Mouse (Mus musculus) testis, adult 2 months (tissue): ENCODE measurements at regions not wholly inside any gene's neighbourhood (a gene's known extent, or its start where the extent isn't known, plus 50 kb on each side); places are given as distances from the start of the nearest gene placed in this dataset.

Experiments used
- H3K27ac ChIP-seq: fragments of 200-500 bp; 2 replicates; pipeline ENCODE4 v1.5.1; 2012; ENCODE audit warnings: low read depth, low read length; ENCODE audit not compliant: control insufficient read depth, insufficient read depth
- H3K27me3 ChIP-seq: fragments of 200-500 bp; 2 replicates; pipeline ENCODE4 v1.6.1; 2012; ENCODE audit warnings: mild to moderate bottlenecking, low read length, moderate library complexity; ENCODE audit not compliant: control insufficient read depth, insufficient read depth
- H3K36me3 ChIP-seq: fragments of 200-500 bp; 2 replicates; pipeline ENCODE4 v1.6.1; 2012; ENCODE audit warnings: mild to moderate bottlenecking, low read length; ENCODE audit not compliant: control insufficient read depth, insufficient read depth
- H3K4me1 ChIP-seq: fragments of 200-500 bp; 2 replicates; pipeline ENCODE4 v1.6.1; 2012; ENCODE audit warnings: low read length; ENCODE audit not compliant: control insufficient read depth, insufficient read depth
- H3K4me3 ChIP-seq: fragments of 200-500 bp; 2 replicates; pipeline ENCODE4 v1.5.1; 2012; ENCODE audit warnings: low read depth, mild to moderate bottlenecking, low read length, moderate library complexity, mixed read lengths; ENCODE audit not compliant: control insufficient read depth
- CTCF ChIP-seq: fragments of 200-500 bp; IDR thresholded peaks from 2 replicates; pipeline ENCODE4 v1.5.1; 2012; ENCODE audit warnings: low read depth, mild to moderate bottlenecking, inconsistent platforms, low read length, moderate library complexity; ENCODE audit not compliant: control insufficient read depth, insufficient read depth, insufficient replicate concordance
- POLR2A ChIP-seq: fragments of 200-500 bp; IDR thresholded peaks from 2 replicates; pipeline ENCODE4 v1.6.1; 2012; ENCODE audit warnings: low read depth, mild to moderate bottlenecking, inconsistent platforms, low read length, moderate library complexity; ENCODE audit not compliant: control insufficient read depth

DNA sequence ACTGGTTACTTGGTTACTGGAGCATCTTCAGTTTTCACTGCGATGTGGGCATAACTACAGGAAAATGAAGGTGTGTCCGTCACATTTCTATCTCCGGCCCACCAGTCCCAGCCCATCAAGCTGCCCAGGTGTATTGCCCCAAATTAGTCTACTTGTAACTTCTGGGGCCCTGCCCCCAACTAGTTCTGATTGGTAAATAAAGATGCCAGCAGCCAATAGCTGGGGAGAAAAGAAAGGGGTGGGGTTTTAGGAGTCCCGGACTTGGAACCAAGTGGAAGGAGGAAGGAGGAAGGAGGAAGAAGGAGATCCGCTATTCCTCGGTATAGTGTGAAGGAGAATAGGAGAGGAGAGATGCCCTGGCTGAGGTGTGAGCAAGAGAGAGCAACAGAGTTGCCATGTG is 71.1 kb upstream of the Atl2 start:
- TF ChIP-seq CTCF (no peak), POLR2A (no peak)
- Histone ChIP-seq H3K36me3 (no peaks in the 10 kb centered on the region), H3K27ac (no peak overlapping the region), H3K4me1 (peaks cover 7% of the 10 kb centered on the region), H3K27me3 (no peaks in the 10 kb centered on the region), H3K4me3 (no peak overlapping the region)

- no peak for TF ChIP-seq POLR2A
- no peak for TF ChIP-seq CTCF
- Histone ChIP-seq H3K27me3 (no peaks in the 10 kb centered on the region), H3K4me3 (no peak overlapping the region), H3K36me3 (no peaks in the 10 kb centered on the region), H3K4me1 (peaks cover 7% of the 10 kb centered on the region), H3K27ac (no peak overlapping the region)
These were observed 69.7 kb upstream of the Atl2 start for GRCm38 (mm10) chr17:79965625-79966024.

DNA sequence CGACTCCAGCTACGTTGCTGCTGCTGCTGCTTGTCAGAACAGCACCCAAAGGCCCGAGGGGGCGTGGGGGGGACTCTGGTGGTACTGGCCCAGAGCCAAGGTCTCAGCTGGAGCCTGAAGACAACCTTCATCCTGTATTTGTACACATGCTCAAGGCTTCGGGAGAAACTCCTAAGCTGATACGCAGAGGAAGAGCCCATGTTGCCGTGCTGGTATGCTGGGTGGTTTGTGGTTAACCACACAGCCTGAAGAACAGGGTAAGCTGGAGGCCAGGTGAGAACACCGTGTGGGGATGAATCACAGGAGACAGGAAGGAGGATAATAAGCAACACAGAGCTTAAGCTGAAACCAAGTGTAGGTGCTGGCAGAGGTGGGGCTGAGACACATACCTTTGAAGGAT is 68.9 kb upstream of the Atl2 start:
- no peak for TF ChIP-seq POLR2A
- Histone ChIP-seq H3K4me1 (peaks cover 7% of the 10 kb centered on the region), H3K27me3 (no peaks in the 10 kb centered on the region), H3K4me3 (no peak overlapping the region), H3K27ac (no peak overlapping the region), H3K36me3 (no peaks in the 10 kb centered on the region)

DNA sequence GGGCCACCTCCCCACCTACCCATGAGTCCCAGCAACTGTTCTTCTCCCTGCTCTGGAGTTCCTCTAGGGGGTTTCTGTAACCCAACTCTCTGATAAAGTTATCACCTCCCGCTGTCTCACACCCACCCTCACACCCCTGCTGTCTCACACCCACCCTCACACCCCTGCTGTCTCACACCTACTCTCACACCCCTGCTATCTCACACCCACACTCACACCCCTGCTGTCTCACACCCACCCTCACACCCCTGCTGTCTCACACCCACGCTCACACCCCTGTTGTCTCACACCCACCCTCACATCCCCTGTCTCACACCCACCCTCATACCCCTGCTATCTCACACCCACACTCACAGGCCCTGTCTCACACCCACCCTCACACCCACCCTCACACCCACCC is 67.4 kb upstream of the Atl2 start:
- Histone ChIP-seq H3K4me1 (peaks cover 7% of the 10 kb centered on the region), H3K27me3 (no peaks in the 10 kb centered on the region), H3K4me3 (no peak overlapping the region), H3K36me3 (no peaks in the 10 kb centered on the region), H3K27ac (no peak overlapping the region)
- TF ChIP-seq CTCF (no peak), POLR2A (no peak)

DNA sequence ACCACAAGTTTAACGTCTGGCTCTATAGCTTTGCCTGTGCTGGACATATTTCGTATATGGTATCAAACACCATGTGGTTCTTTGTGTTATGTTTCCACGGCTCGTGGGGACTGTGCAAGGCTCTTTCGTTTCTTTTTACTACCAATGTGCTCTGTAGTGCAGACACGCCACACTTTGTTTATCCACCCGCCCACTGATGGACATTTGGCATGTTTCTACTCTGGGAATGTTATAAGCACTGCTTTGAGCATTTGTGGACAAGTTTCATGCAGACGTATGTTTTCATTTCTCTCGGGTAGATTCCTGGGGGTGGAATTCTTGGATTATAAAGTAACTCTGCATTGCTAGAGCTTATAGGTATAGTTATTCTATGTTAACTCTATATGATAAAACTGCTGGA is 65.5 kb upstream of the Atl2 start:
- no peak for TF ChIP-seq CTCF
- no peak for TF ChIP-seq POLR2A
- no peak overlapping the region for H3K27ac ChIP-seq

GRCm38 (mm10) chr17:79960688-79961087 is 64.8 kb upstream of the Atl2 start:
- Histone ChIP-seq H3K27ac (no peak overlapping the region), H3K4me1 (peaks cover 4% of the 10 kb centered on the region), H3K36me3 (no peaks in the 10 kb centered on the region), H3K27me3 (no peaks in the 10 kb centered on the region), H3K4me3 (no peak overlapping the region)
- TF ChIP-seq POLR2A (no peak), CTCF (no peak)

More for the DNA sequence above, 65.5 kb upstream of the Atl2 start:
- Histone ChIP-seq H3K4me3 (no peak overlapping the region), H3K27me3 (no peaks in the 10 kb centered on the region), H3K36me3 (no peaks in the 10 kb centered on the region), H3K4me1 (peaks cover 4% of the 10 kb centered on the region)

- H3K4me1 ChIP-seq: peaks cover 6% of the 10 kb centered on the region
- no peak overlapping the region for H3K4me3 ChIP-seq
- H3K27ac ChIP-seq: no peak overlapping the region
- H3K36me3 ChIP-seq: no peaks in the 10 kb centered on the region
- H3K27me3 ChIP-seq: no peaks in the 10 kb centered on the region
- TF ChIP-seq POLR2A (no peak), CTCF (no peak)
These were observed 59.3 kb upstream of the Atl2 start for GRCm38 (mm10) chr17:79955267-79955666.

DNA sequence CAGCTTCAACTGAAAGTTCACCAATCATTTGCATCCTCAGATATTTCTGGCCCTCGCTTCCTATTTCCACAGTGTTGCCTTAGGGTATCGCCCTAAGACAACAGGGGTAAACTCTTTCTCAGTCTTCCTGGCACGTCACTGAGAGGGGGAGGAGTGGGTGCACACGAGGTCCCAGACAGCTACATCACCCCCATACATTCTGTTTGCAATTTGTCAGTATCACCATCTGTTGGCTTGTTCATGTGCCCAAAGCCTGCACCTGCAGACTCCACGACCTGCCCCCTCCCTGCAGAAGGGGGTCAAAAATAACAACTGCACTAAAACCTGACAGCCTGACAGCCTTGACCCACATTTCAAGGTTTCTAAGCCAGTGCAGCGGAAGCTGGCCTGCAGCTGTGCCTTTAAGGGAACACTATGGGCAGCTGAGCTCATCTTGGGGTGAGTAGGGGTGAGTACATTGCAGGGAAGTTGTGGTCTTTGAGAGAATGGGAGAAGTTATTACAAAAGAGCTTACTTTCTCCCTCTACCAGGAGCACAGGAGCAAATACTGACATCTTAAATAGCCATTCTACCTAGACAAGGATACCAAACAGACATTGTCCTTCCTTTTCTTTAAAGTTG is 58.8 kb upstream of the Atl2 start:
- no peak for TF ChIP-seq POLR2A
- no peak for TF ChIP-seq CTCF
- no peaks in the 10 kb centered on the region for H3K36me3 ChIP-seq
- peaks cover 11% of the 10 kb centered on the region for H3K4me1 ChIP-seq
- no peak overlapping the region for H3K27ac ChIP-seq
- H3K4me3 ChIP-seq: no peak overlapping the region
- no peaks in the 10 kb centered on the region for H3K27me3 ChIP-seq
